Mouse (Mus musculus): ENCODE data around the gene Clec12a.

- no peak for TF ChIP-seq POLR2A (IDR thresholded peaks at IDR 0.05; ENCODE audit: low read depth, low read length)
- no peak for TF ChIP-seq CTCF (IDR thresholded peaks at IDR 0.05; ENCODE audit: extremely low read depth, insufficient read depth, insufficient read length, insufficient replicate concordance)
Measured at GRCm38 (mm10) chr6:129315698-129316097, 26.8 kb upstream of the Clec12a start.
